Mouse (Mus musculus): ENCODE results near the gene Aida. TPM values are rescaled to one million over a fixed set of nuclear protein-coding genes. Genes with fewer than 3 reads are reported as not detected.

The Aida gene
- polyA plus RNA-seq, 1 experiment from 2014 or later = 33.6 TPM

DNA sequence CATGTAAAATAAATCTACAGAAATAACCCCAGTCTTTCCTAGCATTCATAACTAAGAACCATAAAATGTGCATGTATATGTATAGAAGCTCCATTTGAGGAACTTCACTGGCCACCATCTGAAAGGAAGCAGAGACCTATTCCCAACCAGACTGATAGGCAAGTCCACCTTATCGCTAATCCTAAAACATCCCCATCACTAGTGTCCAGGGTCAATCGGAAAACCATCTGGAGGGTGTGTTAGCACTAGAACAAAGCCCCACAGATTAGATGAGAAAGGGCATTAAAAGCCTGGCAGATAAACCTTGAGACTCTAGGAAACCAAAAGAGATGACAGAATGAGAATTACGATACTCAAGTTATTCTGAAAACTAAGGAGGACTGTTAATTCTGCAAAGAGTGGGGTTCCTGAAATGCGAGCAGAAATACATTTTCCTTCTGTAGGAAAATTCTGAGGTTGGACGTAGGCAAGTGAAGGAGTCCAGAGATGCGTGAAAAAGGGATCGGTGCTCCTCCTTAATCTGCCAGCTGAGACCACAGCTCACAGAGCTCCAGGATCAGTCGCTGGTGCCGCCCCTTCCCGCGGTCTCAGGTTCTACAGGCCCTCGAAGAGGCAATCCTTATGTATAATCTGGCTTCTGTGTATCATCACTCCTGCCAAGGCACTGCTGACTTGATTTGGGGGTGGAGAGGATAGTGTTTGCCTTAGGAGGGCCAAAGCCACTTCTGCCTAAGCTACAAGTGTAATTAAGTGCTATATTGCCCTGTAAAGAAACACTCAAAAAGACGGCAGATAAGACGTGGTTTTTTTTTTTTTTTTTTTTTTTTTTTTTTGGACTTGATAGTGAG, 66.6 kb downstream of the Aida start:
- Histone ChIP-seq H3K4me2 (ENCODE audit: low read depth, low read length, severe bottlenecking) (no peak overlapping the region), H3K9me3 (ENCODE audit: control insufficient read depth, low read length) (no peaks in the 10 kb centered on the region), H3K9ac (ENCODE audit: low read length) (no peak overlapping the region), H3K27ac (ENCODE audit: low read depth, low read length) (no peak overlapping the region), H3K4me3 (ENCODE audit: low read depth, low read length) (no peak overlapping the region), H3K4me1 (replicated peaks; ENCODE audit: control insufficient read depth, insufficient read depth, low read length) (peaks cover 3% of the 10 kb centered on the region; the same call in 1 of the 2 replicates), H3K36me3 (ENCODE audit: control insufficient read depth, insufficient read depth, low read length) (no peaks in the 10 kb centered on the region; the same call in 1 of the 2 replicates), H3K27me3 (ENCODE audit: control insufficient read depth, insufficient read depth, low read length) (no peaks in the 10 kb centered on the region)
- no peak for DNase-seq (ENCODE audit: low spot score)
- no peak for ATAC-seq (replicated peaks; ENCODE audit: low FRiP score)
- WGBS = 91% methylated on average over 14 of the region's 14 CpGs

DNA sequence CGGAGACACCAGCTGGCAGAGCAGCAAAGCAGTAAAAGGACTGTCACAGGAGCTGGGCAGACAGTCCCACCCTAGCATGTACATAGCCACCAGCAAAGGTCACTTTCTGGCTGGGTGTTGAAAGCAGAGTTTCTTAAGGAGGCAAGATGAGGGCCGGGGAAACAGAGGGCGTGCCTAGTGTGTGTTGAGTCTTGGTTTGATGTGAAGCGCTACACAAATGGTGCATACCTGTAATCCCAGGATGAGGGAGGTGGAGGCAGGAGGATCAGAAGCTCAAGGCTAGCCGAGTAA, 67.1 kb downstream of the Aida start:
- DNase-seq (ENCODE audit: low spot score) = no peak
- Histone ChIP-seq H3K4me2 (ENCODE audit: low read depth, low read length, severe bottlenecking) (no peak overlapping the region), H3K27ac (ENCODE audit: low read depth, low read length) (no peak overlapping the region), H3K36me3 (ENCODE audit: control insufficient read depth, insufficient read depth, low read length) (no peaks in the 10 kb centered on the region; the same call in 1 of the 2 replicates), H3K4me1 (replicated peaks; ENCODE audit: control insufficient read depth, insufficient read depth, low read length) (peaks cover 8% of the 10 kb centered on the region; the same call in 1 of the 2 replicates), H3K9ac (ENCODE audit: low read length) (no peak overlapping the region), H3K4me3 (ENCODE audit: low read depth, low read length) (no peak overlapping the region), H3K27me3 (ENCODE audit: control insufficient read depth, insufficient read depth, low read length) (no peaks in the 10 kb centered on the region), H3K9me3 (ENCODE audit: control insufficient read depth, low read length) (no peaks in the 10 kb centered on the region)
- 93% methylated on average over 5 of the region's 5 CpGs for WGBS
- ATAC-seq (replicated peaks; ENCODE audit: low FRiP score) = no peak

GRCm38 (mm10) chr1:183366361-183366760, 70.0 kb downstream of the Aida start:
- ATAC-seq (replicated peaks; ENCODE audit: low FRiP score) (no peak), DNase-seq (ENCODE audit: low spot score) (no peak)
- no peak overlapping the region for H3K4me2 ChIP-seq (ENCODE audit: low read depth, low read length, severe bottlenecking)
- WGBS = 88% methylated on average over 5 of the region's 5 CpGs
- H3K9ac ChIP-seq (ENCODE audit: low read length) = no peak overlapping the region
- H3K27me3 ChIP-seq (ENCODE audit: control insufficient read depth, insufficient read depth, low read length) = no peaks in the 10 kb centered on the region
- no peak overlapping the region for H3K4me3 ChIP-seq (ENCODE audit: low read depth, low read length)
- no peaks in the 10 kb centered on the region for H3K9me3 ChIP-seq (ENCODE audit: control insufficient read depth, low read length)
- no peaks in the 10 kb centered on the region; the same call in 1 of the 2 replicates for H3K36me3 ChIP-seq (ENCODE audit: control insufficient read depth, insufficient read depth, low read length)
- no peak overlapping the region for H3K27ac ChIP-seq (ENCODE audit: low read depth, low read length)
- H3K4me1 ChIP-seq (replicated peaks; ENCODE audit: control insufficient read depth, insufficient read depth, low read length) = peaks cover 9% of the 10 kb centered on the region; the same call in 1 of the 2 replicates

GRCm38 (mm10) chr1:183368601-183369400, 72.4 kb downstream of the Aida start:
- ATAC-seq (replicated peaks; ENCODE audit: low FRiP score) (peak; percentile 77), DNase-seq (ENCODE audit: low spot score) (no peak)
- H3K27ac ChIP-seq (ENCODE audit: low read depth, low read length) = no peak overlapping the region; the same call in 1 of the 2 replicates
- H3K27me3 ChIP-seq (ENCODE audit: control insufficient read depth, insufficient read depth, low read length) = no peaks in the 10 kb centered on the region
- H3K4me3 ChIP-seq (ENCODE audit: low read depth, low read length) = peak overlapping the region; percentile 92
- H3K9ac ChIP-seq (ENCODE audit: low read length) = peak overlapping the region; percentile 87
- peaks cover 9% of the 10 kb centered on the region; the same call in 1 of the 2 replicates for H3K4me1 ChIP-seq (replicated peaks; ENCODE audit: control insufficient read depth, insufficient read depth, low read length)
- H3K36me3 ChIP-seq (ENCODE audit: control insufficient read depth, insufficient read depth, low read length) = no peaks in the 10 kb centered on the region; the same call in 1 of the 2 replicates
- WGBS = 3% methylated on average over 55 of the region's 56 CpGs
- no peaks in the 10 kb centered on the region for H3K9me3 ChIP-seq (ENCODE audit: control insufficient read depth, low read length)
- peak overlapping the region; percentile 84 for H3K4me2 ChIP-seq (ENCODE audit: low read depth, low read length, severe bottlenecking)

GRCm38 (mm10) chr1:183369427-183370014, 73.1 kb downstream of the Aida start, which contains the start of gene Mia3:
TSS of gene Mia3 (minus strand) at chr1:183369553.
- H3K4me2 ChIP-seq (ENCODE audit: low read depth, low read length, severe bottlenecking) = peak within 1 kb of the TSS; percentile 84
- peaks cover 9% of the 10 kb centered on the region; the same call in 1 of the 2 replicates for H3K4me1 ChIP-seq (replicated peaks; ENCODE audit: control insufficient read depth, insufficient read depth, low read length)
- peak within 1 kb of the TSS; percentile 92 for H3K4me3 ChIP-seq (ENCODE audit: low read depth, low read length)
- no peaks in the 10 kb centered on the region; the same call in 1 of the 2 replicates for H3K36me3 ChIP-seq (ENCODE audit: control insufficient read depth, insufficient read depth, low read length)
- WGBS = 0% methylated on average over 51 of the region's 51 CpGs
- peak within 1 kb of the TSS; percentile 87 for H3K9ac ChIP-seq (ENCODE audit: low read length)
- H3K27ac ChIP-seq (ENCODE audit: low read depth, low read length) = no peak within 1 kb of the TSS; the same call in 1 of the 2 replicates
- ATAC-seq (replicated peaks; ENCODE audit: low FRiP score) = peak; percentile 99
- H3K27me3 ChIP-seq (ENCODE audit: control insufficient read depth, insufficient read depth, low read length) = no peaks in the 10 kb centered on the region
- H3K9me3 ChIP-seq (ENCODE audit: control insufficient read depth, low read length) = no peaks in the 10 kb centered on the region; the same call in 1 of the 2 replicates
- peak; percentile 97 for DNase-seq (ENCODE audit: low spot score)

GRCm38 (mm10) chr1:183374728-183375127, 78.3 kb downstream of the Aida start:
- H3K4me3 ChIP-seq (ENCODE audit: low read depth, low read length) = no peak overlapping the region
- no peak overlapping the region for H3K27ac ChIP-seq (ENCODE audit: low read depth, low read length)
- no peak overlapping the region for H3K4me2 ChIP-seq (ENCODE audit: low read depth, low read length, severe bottlenecking)
- H3K9me3 ChIP-seq (ENCODE audit: control insufficient read depth, low read length) = peaks cover 3% of the 10 kb centered on the region; the same call in 1 of the 2 replicates
- 77% methylated on average over 5 of the region's 5 CpGs for WGBS
- H3K4me1 ChIP-seq (replicated peaks; ENCODE audit: control insufficient read depth, insufficient read depth, low read length) = no peaks in the 10 kb centered on the region
- H3K27me3 ChIP-seq (ENCODE audit: control insufficient read depth, insufficient read depth, low read length) = no peaks in the 10 kb centered on the region
- H3K9ac ChIP-seq (ENCODE audit: low read length) = no peak overlapping the region
- no peak for DNase-seq (ENCODE audit: low spot score)
- no peak for ATAC-seq (replicated peaks; ENCODE audit: low FRiP score)
- H3K36me3 ChIP-seq (ENCODE audit: control insufficient read depth, insufficient read depth, low read length) = no peaks in the 10 kb centered on the region

Other genes with a start within 250 kb of the Aida start
- gene Disp1, start 75.1 kb upstream of the Aida start, polyA plus RNA-seq (2014; fragmentation: Nextera tagmentation; extraction: Ambion mirVana) = 11.3 and 11.4 TPM in 2 replicates
- 56.5 and 60.9 TPM in 2 replicates for gene Brox, start 679 bp downstream of the Aida start, polyA plus RNA-seq (2014; fragmentation: Nextera tagmentation; extraction: Ambion mirVana)
- 110 and 117 TPM in 2 replicates for gene Mia3, start 73.0 kb downstream of the Aida start, polyA plus RNA-seq (2014; fragmentation: Nextera tagmentation; extraction: Ambion mirVana)
- gene Taf1a, start 92.4 kb downstream of the Aida start, polyA plus RNA-seq (2014; fragmentation: Nextera tagmentation; extraction: Ambion mirVana) = 19.8 and 20.4 TPM in 2 replicates
- 0.11 and 0.79 TPM in 2 replicates for gene Hhipl2, start 121.6 kb downstream of the Aida start, polyA plus RNA-seq (2014; fragmentation: Nextera tagmentation; extraction: Ambion mirVana)

Data from forebrain, embryonic 11.5 days (tissue).